Mouse (Mus musculus): ENCODE measurements around the gene Wwox.
"Not testable (repeated sequence)": the region's sequence is repeated elsewhere in the genome, so short reads cannot be mapped to it uniquely, and the experiment has no call there.

Gene Wwox

GRCm38 (mm10) chr8:114814769-114815736 is 375.6 kb downstream of the Wwox start:
- no peak for DNase-seq

DNA sequence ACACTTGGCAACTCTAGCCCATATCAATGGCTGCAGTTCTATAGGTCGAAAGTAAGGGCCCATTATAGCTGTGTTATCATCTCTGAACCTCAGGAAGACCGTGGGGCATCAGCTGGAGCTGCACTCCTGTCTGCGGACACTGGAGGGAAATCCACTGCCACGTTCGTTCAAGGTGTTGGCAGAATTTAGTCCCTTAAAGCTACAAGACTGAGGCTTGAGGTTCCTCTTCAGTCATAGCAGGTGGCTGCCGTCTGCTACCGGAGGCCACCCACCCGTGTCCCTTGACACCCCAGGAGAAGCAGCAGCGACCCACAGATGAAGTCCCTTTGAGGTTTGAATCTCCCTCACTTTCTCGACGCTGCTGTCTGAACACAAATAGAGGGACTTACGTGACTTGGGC is 376.9 kb downstream of the Wwox start:
- no peak for DNase-seq

GRCm38 (mm10) chr8:114816949-114817348 is 377.5 kb downstream of the Wwox start:
- DNase-seq, result no peak

DNA sequence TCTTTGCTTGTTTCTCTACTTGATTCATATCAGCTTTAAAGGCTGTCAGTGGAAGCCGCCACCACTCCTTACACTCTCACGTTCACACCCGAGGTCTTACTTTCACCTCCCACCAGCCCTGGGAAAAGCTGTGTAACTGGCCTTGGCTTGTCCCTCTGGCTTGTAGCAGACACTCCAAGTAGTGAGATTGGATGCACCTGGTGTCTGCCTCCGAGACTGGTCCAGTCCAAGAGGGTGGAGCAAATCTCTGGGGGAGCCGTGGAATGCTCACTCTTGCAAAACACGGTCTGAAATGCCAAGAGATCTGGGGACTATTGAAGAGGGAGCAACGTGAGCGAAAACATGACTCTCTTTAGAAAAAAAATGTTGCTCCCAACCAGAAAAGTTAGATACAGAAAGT is 382.1 kb downstream of the Wwox start:
- no peak for DNase-seq

- DNase-seq, result no peak
These were observed 386.0 kb downstream of the Wwox start for GRCm38 (mm10) chr8:114825460-114825859.

DNA sequence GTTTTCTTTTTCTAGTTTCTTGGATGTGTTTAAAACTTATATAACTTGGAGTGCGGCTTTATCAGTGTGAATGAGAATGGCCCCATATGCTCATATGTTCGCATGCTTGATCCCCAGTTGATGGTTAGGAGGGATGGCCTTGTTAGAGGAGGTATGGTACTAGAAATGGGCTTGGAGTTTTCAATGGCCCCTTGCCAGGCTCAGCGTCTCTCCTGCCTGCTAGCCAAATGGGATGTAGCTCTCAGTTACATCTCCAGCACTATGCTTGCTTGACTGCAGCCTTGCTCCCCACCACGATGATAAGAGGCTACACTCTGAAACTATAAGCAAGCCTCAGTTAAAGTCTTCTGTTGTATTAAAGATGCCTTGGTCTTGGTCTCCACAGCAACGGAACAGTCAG is 387.5 kb downstream of the Wwox start:
- peak; percentile 25 to 31 for DNase-seq

DNA sequence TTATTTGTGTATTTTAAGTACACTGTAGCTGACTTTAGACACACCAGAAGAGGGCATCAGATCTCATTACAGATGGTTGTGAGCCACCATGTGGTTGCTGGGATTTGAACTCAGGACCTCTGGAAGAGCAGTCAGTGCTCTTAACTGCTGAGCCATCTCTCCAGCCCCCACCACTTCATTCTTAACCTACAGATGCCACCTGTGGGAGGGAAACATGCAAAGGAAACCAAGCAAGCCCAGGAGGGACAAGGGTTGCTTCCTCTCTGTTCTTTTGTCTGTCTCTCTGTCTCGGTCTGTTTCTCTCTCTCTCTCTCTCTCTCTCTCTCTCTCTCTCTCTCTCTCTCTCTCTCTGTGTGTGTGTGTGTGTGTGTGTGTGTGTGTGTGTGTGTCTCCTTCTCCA is 388.4 kb downstream of the Wwox start:
- DNase-seq, result not testable (repeated sequence)

- DNase-seq, result no peak
These were observed 392.1 kb downstream of the Wwox start for GRCm38 (mm10) chr8:114831595-114831994.

GRCm38 (mm10) chr8:114832251-114832774 is 392.9 kb downstream of the Wwox start:
- no peak for DNase-seq

GRCm38 (mm10) chr8:114834730-114835129 is 395.3 kb downstream of the Wwox start:
- peak in 1 of 2 experiments; percentile 9 for DNase-seq

DNA sequence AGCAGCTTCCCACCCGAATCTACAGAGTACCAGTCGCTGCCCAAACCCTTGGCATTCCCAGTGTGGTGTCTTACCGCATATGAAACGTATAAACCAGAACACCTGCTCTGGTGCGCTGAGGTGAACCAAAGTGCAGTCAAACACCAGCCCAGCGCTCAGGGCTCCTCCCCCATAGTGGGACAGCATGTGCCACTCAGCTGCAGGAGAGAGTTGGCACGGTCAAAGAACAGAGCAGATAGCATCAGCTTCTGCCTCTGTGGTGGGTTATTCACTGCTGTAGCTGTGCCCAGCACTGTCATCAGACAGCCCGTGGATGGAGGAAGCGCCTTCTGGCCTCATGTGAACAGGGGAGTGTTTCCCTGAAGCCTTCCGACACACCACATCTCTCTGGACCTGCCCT is 400.5 kb downstream of the Wwox start:
- no peak for DNase-seq

GRCm38 (mm10) chr8:114847666-114848065 is 408.2 kb downstream of the Wwox start:
- no peak for DNase-seq

- no peak for DNase-seq
These were observed 410.0 kb downstream of the Wwox start for GRCm38 (mm10) chr8:114849461-114849860.

- DNase-seq, result no peak
These were observed 410.8 kb downstream of the Wwox start for GRCm38 (mm10) chr8:114850014-114850870.

DNA sequence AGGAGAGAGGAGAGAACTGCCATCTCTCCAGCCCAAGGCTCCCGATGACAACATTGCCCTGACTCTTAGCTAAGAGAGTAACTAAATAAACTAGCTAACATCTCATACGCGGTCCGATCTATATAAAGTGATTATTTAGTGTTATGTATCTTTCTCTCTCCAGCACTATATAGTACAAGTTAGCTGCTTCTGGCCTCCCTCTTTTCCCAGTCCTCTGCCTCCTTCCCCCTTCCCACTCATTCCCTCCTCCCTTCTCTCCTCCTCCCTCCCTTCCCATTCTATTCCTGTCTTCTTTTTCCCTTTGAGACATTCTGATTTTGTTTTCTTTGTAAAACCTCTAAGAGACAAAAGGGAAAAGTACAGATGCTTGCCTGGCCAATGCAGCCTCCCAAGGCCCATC is 414.3 kb downstream of the Wwox start:
- DNase-seq, result no peak

DNA sequence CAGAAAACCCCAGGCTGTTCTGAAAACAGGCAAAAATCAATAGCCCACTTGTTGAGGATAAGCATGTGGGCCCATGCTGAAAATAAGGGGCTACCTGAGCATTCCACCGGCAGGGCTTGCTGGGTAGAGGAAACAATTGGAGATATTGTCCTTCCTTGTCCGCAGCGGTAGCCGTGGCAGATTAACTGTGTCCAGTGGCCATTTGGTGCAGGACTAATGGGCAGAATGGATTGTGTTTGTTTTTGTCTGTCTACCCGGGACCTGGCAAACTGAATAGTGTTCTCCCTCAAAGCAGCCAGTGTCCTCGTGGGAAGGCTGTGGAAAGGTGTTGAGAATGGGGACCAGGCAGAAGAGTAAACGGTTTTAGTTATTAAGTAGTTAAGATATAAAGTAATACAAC is 416.4 kb downstream of the Wwox start:
- DNase-seq, result no peak

GRCm38 (mm10) chr8:114865911-114866310 is 426.5 kb downstream of the Wwox start:
- DNase-seq, result no peak

DNA sequence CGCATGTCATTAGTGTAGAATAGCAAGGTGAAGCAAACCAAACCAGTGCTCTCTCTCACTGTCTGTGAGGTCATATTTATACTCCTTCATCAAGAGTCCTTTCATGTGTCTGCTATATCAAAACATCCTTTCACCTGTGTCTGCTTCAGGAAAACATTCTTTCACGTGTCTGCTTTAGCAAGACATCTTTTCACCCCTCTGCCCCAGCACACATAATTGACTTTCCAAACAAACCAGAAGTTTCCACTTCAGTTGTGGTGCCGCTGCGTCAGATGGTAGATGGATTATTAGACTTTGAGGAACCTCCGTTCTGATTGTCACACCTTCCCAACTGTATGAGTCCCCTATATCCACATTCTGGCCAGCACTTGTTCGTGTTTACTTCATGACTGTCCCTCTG is 429.9 kb downstream of the Wwox start:
- no peak for DNase-seq

GRCm38 (mm10) chr8:114870410-114870809 is 431.0 kb downstream of the Wwox start:
- no peak for DNase-seq

DNA sequence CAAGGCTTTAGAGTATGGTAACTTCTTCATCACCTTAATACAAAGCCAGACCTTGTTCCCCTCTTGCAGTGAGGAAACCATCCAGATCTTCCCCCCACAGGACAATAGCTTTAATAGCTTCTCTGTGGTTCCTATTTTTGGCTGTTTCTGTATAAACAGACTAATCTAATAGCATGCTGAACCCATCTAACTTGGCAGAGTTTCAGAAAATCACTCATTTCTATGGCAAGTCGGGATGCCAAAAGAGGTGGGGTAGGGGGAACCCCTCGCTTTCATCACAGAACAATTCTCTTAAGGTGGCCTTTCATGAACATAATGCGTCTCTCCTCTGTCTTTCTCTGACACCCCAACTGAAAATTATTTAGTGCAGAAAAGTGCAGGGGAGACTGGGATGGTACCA is 433.0 kb downstream of the Wwox start:
- no peak for DNase-seq

DNA sequence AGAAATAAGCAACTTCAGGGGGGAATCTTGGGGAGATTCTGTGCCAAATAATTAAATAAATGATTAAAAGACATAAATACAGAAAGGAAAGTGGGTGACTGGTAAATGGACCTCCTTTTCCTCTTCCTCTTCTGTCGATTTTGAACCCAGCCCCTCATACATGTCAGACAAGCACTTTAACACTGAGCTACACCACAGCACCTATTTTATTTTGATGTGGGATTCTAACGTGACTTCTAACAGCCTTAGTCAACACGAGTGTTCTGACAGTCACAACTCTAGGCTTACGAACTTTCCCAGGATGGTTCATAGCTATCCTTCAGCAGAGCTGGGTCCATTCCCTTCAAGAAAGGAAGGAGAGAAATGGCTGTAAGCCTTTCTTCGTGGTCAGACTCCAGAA is 435.7 kb downstream of the Wwox start:
- no peak for DNase-seq

DNA sequence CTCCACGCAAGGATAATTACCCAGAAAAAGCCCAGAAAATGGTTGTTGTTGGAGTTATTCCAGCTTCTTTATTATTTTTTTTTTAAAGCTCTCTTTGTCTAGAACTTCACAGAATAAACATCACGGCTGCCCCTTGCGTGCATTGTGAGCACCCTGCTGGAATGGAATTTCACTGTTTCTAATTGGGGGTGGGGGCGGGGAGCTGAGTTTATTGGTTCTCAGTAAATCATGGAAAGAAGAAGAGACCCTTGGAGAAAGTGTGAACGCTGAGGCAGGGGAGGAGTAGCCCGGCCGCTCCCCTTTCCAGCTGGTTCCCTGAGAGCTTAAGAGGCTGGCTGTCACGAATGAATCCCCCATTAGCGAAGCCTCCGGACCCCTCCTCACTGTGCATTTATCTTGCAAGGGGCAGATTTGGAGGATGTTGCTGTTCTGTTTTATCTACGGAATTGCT is 436.7 kb downstream of the Wwox start:
- no peak for DNase-seq

DNA sequence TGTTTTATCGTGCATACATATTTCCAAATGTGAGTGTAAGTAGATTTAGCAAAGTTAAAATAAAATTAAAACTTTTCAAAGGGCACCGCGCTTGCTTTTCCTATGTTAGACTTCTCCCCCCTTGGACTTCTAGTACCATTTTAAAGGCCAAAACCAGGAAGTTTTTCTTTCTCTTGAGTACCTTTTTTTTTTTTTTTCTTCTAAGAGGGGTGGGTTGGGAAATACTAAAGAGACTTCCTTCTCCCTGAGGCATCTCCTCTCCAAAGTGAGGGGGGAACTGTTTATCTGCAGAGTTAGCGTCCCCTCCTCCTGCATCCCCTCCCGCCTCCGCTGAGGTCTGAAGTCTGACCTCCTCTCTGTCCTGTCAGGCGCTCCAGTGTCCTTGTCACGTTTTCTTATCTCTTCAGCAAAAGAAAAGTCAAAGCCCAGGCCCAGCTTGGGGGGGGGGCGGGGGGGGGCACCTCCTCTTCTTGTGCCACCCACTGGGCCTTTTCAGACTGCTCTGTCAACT is 437.3 kb downstream of the Wwox start:
- no peak for DNase-seq
